Mouse (Mus musculus) layer of hippocampus, adult 6 months (tissue): ENCODE measurements around the gene Tlnrd1. TPM values are rescaled to one million over a fixed set of nuclear protein-coding genes. Genes with fewer than 3 reads are reported as not detected.

Experiments
- long read RNA-seq, 2 experiments: library from polyadenylated mRNA; unstranded; transcript quantifications; one replicate each; pipeline ENCODE4 v2.0.0; 2019 to 2020
- polyA plus RNA-seq: library from polyadenylated mRNA; unstranded; fragments of <200 nt; fragmentation: Nextera tagmentation; gene quantifications from 2 replicates; pipeline ENCODE4 v1.2.3, GENCODE M21; 2021

Tlnrd1 gene
- 1.9 and 2.7 TPM in 2 replicates for polyA plus RNA-seq
- long read RNA-seq, experiment 1, full-length matches to known transcripts, result 9 of 9 reads
- long read RNA-seq, experiment 1, partial matches to known transcripts, result 0 of 9 reads
- long read RNA-seq, experiment 1, other reads (novel, unspliced or antisense), result 0 of 9 reads
- long read RNA-seq, experiment 2, full-length matches to known transcripts, result 124 of 124 reads
- long read RNA-seq, experiment 2, partial matches to known transcripts, result 0 of 124 reads
- long read RNA-seq, experiment 2, other reads (novel, unspliced or antisense), result 0 of 124 reads

DNA sequence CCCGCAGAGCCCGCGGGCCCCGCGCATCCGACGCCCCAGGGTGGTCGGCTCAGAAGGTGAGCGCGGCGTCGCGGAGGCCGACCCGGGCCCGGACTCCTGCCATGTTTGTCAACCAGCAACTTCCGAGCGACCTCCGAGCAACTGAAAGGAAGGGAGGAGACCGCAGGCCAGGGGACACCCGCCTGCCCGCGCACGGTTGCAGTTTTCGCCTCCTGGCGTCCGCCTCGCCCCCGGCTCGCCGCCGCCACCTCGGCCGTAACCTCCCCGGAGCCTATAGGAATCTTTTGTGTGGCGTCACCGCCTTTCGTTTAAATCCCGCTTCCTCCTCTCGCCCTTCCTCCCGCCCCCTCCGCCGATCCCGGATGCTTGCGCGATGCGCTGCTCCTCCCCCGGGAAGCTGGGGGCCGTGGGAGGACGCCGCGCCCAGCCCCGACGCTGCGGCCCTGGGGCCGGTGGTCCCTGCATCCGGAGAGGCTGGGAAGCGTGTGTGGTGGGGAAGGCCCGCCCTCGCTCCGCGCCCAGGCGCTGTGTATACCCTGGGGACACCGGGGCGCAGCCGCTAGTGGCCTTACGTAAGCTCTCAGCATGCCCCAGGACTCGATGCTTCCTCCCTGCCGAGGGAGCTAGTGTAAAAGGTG is at the start of gene Tlnrd1, which contains the start of gene Mesd:
TSS of gene Tlnrd1 (minus strand) at position 285 of the 638 bp plus-strand sequence.
TSS of gene Mesd (plus strand) at position 446 of the 638 bp plus-strand sequence.

Other genes starting within 250 kb of the Tlnrd1 start
- 9.3 and 13.6 TPM in 2 replicates for gene Il16, start 138.6 kb downstream of the Tlnrd1 start, polyA plus RNA-seq
- 3.4 and 5.4 TPM in 2 replicates for gene Cfap161, start 89.4 kb downstream of the Tlnrd1 start, polyA plus RNA-seq
- gene Mesd, start 161 bp upstream of the Tlnrd1 start, polyA plus RNA-seq, result 72.0 and 86.9 TPM in 2 replicates
- 1.3 and 1.6 TPM in 2 replicates for gene Cemip, start 202.2 kb upstream of the Tlnrd1 start, polyA plus RNA-seq